Mouse (Mus musculus) embryo, embryonic 10 days (tissue): Measurements from ENCODE around the gene Flot1.
"Not testable (repeated sequence)": the region's sequence is repeated elsewhere in the genome, so short reads cannot be mapped to it uniquely, and the experiment has no call there.

Experiments used
- DNase-seq: peaks from one replicate; pipeline ENCODE4 v3.0.0-alpha.2; 2015; ENCODE audit warnings: low spot score

The Flot1 gene

DNA sequence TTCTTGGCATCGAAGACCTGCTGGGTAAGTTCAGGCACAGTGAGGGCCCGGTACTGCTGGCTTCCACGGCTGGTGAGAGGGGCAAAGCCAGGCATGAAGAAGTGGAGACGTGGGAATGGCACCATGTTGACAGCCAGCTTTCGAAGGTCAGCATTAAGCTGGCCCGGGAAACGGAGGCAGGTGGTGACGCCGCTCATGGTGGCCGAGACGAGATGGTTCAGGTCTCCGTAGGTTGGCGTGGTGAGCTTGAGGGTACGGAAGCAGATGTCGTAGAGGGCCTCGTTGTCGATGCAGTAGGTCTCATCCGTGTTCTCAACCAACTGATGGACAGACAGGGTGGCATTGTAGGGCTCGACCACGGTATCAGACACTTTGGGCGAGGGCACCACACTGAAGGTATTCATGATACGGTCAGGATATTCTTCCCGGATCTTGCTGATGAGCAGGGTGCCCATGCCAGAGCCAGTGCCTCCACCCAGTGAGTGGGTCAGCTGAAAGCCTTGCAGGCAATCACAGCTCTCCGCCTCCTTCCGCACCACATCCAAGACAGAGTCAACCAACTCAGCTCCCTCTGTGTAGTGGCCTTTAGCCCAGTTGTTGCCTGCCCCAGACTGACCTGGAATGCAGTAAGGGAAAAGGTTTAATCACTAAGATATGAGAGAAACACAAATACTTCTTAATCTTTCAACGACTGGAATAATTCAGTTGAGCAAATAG is 12.6 kb downstream of the Flot1 start:
- peak; percentile 19 for DNase-seq

DNA sequence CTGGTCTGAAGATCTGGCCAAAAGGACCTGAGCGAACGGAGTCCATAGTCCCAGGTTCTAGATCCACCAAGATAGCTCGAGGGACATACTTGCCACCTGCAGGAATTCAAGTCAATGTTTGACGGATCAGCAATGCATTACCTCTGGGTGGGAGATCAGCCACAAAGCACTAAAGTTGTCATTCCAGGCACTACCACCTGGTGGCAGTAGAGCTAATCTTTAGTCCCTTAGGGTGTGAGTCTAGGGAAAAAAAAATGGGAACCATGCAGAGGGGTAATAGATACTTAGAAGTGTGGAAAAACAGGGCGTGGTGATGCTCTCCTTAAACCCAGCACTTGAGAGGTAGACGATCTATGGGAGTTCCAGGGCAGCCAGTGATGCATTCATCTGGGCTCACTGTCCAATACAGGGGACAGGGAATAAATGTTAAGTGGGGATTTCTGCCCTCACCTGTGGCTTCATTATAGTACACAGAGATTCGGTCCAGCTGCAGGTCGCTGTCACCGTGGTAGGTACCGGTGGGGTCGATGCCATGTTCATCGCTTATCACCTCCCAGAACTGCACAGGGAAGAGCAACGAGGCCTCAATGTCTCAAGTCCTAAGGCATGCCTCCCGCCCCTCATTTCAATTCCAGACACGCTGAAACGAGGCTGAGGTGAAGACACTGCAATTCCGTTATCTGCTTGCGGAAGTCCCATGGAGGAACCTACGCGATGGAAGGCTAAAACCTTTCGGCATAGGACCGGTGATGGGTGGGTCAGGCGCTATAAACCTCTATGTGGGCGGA is 13.3 kb downstream of the Flot1 start:
- peak; percentile 92 for DNase-seq

DNA sequence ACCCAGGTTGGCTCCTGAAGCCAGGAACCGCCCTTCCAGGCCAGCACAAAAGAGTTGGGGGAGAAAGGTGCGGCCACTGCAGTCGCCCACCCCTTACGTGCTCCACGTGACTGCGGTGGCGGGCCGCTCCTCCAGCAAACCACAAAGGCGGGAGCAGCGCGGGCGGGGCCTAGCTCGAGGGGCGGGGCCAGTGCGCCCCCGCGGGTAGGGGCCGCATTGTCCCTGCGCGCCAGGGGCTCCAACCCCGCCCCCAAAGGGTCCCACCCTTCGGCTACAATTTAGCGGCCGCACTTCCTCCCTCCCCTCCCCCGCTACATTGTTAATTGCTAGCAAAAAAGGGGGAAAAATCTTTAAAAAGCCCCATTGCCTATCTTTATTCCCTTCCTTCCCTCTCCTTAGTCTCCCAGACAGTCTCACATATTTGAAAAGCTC is 14.0 kb downstream of the Flot1 start:
- peak; percentile 93 for DNase-seq

DNA sequence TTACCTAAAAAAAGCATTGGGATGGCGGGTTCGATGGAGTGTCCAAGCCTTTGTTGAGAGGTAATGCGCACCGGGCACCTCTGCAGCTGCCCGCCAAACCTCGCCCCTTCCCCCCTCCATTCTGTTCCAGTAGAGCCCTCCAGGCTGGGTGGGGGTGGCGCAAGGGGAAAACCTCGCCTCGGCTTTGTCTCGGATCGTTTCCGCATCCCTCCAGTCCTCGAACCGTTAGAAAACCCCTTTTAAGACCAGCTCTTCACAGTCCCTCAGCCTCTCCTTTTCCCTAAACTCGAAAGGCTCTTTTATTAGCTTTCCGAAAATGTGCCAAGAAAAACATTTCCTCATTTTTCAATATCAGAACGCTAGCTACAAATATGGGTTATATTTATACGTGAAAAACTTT is 14.5 kb downstream of the Flot1 start:
- peak; percentile 56 for DNase-seq

DNA sequence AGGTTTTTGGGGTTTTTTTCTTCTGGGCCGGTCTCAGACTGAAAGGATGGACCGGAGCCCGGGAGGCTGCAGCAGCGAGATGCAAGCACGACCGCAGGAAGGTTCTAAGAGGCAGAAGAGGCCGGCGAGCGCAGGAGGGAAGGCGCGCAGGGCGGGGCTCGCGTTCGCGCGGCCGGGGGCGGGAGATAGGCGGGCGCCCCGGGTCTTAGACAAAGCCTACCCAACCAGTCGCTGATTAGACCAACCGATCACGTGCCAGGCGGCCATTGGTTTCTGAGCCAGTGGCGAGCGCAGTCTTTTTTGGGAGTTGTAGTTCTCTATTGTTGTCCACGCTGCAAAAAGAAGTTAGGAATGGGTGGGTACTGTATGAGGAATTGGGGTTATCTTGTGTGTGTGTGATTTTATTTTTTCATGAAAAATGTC is 15.1 kb downstream of the Flot1 start, which contains the start of gene Tubb5:
Gene Tubb5 (minus strand): TSS at position 185 of the 423 bp plus-strand sequence.
- peak; percentile 97 for DNase-seq

DNA sequence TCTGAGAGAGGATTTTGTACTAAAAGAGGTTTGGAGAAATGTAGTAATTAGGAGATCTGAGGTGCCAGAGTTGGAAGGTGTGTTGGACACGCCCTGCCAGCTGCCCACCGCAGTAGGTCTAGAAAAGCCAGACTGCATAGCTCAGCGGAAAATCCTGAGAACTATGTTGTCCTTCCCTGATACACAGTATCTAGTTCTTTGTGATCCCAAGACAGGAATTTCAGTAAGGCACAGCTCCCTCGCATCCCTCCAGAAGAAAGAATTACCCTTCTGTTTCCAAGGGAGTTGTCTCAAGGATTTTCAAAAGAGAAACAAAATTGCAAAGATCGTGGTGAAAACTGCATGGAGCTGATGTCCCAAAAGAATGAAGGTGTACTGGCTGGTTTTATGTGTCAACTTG is 15.5 kb downstream of the Flot1 start:
- peak; percentile 57 for DNase-seq

DNA sequence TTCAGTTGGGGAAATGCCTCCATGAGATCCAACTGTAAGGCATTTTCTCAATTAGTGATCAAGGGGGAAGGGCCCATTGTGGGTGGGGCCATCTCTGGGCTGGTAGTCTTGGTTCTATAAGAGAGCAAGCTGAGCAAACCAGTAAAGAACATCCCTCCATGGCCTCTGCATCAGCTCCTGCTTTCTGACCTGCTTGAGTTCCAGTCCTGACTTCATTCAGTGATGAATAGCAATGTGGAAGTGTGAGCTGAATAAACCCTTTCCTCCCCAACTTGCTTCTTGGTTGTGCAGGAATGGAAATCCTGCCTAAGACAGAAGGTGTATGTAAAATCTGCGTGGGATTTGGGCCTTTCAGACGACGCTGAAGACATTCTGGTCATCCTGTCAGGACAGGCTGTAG is 16.0 kb downstream of the Flot1 start:
- not testable (repeated sequence) for DNase-seq

DNA sequence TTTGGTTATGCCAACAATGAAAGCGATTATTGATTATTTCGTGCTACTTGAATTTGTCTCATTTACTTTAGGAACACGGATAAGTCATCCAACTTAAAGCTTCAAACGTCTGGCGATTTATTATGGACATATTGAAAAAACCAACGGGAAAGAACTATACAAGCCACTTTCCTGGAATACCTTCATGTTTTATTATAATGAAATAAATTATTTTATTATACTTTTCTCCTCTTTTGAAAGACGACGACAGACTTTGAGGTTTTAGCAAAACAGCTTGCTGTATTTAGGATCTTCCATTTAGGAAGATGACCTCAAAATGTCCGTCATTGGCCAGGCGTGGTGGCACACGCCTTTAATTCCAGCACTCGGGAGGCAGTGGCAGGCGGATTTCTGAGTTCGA is 17.5 kb downstream of the Flot1 start:
- DNase-seq: no peak

DNA sequence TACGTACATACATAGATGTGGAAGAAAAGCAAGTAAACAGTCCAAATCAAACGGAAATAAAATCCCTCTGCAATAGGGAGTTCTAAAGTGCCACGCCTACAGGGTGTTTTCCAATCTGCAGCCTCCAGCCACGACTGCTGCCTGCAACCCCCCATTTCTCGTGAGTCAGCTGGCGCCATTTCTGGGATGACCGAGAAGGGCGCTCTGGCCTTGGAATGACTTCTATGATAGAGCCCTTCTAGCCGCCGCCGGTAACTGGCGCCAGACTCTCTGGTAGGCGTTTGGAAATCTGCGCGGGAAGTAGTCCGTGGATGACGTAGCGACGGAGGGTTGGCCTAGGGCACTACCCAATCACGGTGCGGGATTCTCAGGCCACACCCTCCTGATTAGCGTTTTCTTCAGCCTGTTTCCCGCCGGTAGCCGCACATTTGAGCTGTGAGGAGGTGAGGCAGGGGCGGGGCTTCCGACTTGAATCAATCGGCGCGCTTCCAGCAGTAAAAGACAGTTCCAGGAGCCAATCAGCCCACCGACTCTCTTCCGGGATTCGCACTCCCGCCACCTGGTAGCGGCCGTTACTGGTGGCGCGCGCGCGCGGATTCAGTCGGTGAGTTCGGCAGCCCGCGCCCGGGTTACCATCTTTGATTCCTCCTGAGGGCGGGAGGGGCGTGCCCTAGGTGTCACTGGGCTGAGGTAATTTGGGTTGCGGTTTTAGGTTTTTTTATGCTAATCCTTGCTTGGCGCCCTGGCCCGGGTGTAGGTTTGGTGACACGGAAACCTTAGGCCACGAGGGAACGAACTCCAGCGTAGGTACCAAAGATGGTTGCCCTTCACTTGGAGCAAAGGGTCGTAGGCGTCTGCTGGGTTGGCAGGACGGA is 18.3 kb downstream of the Flot1 start, which contains the start of gene Mdc1:
Gene Mdc1 (plus strand): TSS at position 440 of the 875 bp plus-strand sequence.
- peak; percentile 100 for DNase-seq

DNA sequence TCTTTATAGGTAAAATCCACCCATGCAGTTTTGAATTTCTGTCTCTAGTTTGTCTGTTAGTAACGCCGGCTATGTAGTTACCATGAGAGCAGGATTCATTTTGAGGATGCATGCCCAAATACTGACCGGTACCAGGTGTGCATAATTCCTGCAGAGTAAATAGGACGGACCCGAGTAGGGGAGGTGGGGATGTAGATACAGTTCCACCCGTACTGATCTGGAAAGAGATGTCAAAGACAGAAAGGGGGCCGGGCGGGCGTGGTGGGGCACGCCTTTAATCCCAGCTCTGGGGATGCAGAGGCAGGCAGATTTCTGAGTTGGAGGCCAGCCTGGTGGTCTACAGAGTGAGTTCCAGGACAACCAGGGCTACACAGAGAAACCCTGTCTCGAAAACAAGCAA is 19.0 kb downstream of the Flot1 start:
- no peak for DNase-seq

DNA sequence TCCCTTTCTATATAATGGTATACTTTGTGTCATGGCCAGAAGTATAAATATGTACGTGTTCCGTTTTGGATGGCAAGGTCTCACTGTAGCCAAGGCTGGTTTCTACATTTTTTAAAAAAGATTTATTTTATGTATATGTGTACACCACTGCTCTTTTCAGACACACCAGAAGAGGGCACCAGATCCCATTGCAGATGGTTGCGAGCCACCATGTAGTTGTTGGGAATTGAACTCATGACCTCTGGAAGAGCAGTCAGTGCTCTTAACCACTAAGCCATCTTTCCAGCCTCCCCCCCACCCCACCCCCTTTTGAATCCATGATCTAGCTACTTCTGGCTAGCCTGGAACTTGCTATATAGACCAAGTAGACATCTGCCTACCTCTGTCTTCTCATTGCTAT is 20.5 kb downstream of the Flot1 start:
- no peak for DNase-seq

DNA sequence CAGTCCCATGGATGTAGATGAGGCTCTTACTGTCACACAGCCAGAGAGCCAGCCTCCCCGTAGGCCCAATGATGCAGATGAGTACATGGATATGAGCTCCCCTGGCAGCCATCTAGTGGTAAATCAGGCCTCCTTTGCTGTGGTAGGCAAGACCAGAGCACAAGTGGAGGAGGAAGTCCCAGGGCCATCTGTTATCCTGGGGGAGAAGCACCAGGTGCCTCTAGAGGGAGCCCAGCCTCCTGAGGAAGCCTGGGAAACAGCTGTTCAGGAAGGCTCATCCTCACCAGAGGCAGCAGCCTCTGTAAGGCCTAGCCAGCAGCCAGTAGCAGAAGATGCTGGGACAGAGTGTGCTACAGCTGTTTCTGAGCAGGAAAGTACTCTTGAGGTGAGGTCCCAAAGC is 25.1 kb downstream of the Flot1 start:
- no peak for DNase-seq

DNA sequence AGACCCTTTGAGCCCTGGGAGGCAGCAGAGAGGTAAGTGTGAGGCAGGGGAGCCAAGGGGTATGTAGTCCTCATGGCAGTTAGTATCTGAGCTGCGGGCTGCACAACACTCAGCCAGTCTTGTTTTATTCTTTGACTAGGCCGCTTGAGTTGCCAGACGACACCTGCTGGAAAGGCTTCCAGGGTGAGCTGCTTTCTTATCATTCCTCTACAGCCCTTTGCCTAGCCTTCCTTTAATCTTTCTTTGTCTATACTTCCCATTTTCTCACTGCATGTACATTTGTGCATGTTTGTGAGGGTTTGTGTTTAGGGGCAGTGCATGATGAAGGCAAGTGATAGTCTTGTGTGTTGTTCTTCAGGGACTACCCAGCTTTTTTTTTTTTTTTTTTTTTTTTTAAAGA is 27.9 kb downstream of the Flot1 start:
- DNase-seq: no peak

DNA sequence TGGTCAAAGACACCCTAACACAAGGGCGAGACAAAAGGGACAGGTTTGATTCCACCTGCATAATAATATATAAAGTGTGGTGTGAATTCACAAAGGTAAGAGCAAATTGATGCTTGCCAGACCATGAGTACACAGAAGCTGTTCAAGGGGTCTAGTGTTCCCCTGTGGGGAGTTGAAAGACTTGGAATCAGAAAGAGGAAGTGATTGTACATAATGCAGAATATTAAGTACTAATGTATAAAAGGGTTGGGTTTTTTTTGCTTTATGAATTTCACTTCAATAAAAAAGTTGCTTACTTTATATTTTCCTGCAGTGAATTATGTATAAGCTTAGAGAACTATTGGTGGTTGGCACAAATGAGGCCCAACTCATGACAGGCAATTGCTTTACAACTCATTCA is 36.3 kb downstream of the Flot1 start:
- no peak for DNase-seq

DNA sequence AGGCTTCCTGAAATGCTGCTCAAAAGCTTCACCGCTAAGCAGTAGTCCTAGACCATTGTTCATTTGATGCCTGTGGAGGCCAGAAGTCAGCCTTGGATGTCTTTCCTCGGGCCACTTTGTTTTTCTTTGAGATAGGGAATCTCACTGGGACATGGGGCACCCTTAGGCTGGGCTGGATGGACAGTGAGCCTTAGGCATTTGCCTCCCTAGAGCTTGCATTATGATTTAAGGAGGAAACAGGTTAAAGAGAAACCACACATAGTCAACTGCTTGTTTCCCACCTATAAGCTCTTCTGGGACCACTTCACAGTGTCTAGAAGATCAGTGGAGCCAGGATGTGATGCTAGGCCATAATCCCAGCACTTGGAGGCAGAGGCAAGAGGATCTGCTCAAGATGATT is 36.8 kb downstream of the Flot1 start:
- peak; percentile 2 for DNase-seq

DNA sequence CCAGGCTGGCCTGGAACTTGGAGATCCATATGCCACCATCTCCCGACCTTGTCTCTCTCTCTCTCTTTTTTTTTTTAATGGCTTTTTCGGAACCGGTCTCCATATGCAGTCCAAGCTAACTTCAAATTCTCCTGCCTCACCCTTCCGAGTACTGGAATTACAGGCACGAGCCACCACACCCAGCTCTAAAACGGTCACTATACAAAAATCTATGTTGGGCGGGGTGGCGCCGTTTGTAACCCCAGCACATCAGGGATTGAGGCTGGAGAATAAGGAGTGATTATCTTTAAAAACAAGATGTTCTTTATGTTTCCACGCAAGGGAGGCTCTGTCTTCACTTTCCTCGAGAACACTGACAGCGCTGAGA is 37.8 kb downstream of the Flot1 start:
- DNase-seq: no peak

DNA sequence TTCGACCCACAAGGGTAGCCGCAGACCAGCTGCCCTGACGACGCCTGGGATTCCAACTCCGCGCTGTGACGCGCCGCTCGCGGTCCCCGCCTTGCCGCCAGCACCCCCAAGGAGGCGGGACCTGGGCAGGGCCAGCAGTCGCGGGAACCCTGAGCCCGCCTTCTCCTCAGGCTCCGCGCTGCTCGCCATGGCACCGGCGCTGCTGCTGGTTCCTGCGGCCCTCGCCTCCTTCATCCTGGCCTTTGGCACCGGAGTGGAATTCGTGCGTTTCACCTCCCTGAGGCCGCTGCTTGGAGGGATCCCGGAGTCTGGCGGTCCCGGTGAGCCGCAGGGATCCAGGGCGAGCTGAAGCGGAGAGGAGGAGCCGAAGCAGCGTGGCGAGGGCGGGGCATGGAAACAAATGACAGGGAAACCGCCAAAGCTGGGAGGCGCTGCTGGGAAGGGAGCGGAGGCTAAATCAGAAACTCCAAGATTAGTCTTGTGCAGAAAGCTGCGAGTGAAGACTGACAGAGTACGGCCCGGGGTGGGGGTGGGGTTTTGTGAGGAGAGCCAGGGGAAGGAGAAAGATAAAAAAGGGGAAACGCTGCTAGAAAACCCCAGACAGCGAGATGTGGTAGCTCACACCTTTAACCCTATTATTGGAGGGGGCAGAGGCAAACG is 38.3 kb downstream of the Flot1 start, which contains the start of gene Nrm:
Gene Nrm (plus strand): TSS at position 121 of the 660 bp plus-strand sequence.
- peak; percentile 96 for DNase-seq

DNA sequence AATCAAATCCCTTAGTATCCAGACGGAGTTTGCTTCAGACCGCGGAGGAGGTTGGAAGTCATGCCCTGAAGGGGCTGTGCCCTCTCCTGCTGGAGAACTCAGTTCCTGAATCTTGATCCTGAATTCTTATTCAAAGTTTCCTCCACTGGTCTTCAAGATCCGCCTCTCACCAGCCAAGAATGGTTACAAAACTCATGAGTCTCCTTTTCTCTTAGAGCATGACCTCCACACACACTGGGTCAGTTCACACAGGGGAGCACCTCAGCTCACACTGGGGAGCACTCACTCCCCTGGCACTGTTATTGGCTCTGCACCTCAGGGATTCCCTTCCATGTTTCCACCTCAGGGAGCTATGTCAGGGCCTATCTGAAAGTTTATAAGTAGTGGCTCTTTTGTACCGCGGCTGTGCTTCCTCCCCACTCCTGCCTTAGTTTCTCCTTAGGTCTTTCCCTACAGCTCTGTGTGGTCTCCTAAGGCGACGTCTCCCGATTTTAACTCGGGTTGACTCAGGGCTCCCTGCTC is 41.9 kb downstream of the Flot1 start:
- no peak for DNase-seq

DNA sequence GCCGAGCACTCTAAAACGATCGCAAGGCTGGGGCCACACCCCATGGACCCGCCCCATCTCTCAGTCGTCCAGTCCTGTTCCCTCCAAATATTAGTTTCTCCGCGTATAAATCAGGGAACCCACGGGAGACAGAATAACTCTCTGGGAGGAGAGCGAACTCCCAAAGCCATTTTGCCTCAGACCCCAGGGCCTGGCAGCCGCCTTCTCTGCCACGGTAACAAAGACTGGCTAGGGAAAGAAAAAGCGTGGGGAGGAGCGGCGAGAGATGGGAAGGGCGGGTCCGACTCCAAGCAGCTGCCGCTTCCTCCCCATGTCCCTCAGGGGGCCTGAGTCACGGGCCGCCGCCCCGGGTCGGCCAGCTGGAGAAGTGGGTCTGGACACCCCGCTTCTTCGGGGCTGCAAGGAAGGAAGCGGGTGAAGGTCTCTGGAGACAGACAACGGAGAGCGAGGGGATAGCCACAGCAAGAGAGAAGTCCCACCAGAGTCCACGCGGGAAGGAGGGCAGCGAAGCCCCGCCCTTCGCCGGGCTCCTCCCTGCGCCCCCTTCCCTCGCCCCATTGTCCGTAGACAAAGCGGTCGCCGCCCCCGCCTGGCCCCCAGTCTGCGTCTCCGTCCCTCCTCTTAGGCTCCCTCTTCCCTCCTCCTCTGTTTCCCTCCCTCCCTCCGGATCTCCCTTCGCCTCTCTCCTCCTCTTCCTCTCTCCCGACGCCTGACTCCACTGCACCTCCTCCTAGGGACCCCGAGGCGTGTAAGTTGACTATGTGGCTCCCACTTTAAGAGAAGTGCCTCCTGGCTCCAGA is 42.7 kb downstream of the Flot1 start, which contains the start of gene Ppp1r18:
Gene Ppp1r18 (plus strand): TSS at position 113 of the 800 bp plus-strand sequence.
- DNase-seq: peak; percentile 89

DNA sequence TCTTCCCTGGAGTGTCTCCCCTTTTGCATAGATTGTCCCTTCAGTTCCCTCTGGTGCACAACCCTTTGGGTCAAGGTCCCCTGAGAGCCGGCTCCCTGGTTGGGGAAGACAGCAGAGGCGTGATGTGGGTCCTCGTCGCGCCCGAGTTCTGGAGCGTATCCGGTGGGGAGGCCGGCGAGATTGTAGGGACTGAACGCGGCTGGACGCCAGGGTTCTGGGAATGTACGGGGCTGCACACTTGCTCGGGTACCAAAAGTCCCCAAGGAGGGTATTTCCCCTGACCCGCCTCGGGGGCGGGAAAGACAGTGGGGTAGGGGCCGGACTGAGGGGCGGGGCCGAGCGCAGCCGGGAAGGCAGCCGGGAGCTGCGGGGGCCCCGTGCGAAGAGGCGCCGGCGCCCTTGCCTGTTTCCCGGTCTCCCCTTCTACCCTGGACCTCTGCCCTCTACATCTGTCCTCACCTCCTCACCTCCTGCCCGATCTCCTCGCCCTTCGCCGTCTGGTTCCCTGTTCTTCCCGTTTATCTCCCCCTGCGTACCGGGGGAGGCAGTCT is 43.3 kb downstream of the Flot1 start:
- DNase-seq: peak; percentile 58
